Mouse (Mus musculus) G1E (cell line): Measurements from ENCODE around the gene Rbm43.

Source experiments
- CTCF ChIP-seq: IDR thresholded peaks from 2 replicates; pipeline ENCODE4 v1.5.1; 2012; ENCODE audit warnings: low read depth, low read length, inconsistent platforms, mixed read lengths
- GATA1 ChIP-seq: IDR thresholded peaks from 2 replicates; pipeline ENCODE4 v1.6.1; 2012; ENCODE audit warnings: borderline replicate concordance, low read length, inconsistent platforms, mixed read lengths
- GATA2 ChIP-seq: IDR thresholded peaks from 2 replicates; pipeline ENCODE4 v1.6.1; 2012; ENCODE audit warnings: low read depth, low read length, inconsistent platforms, borderline replicate concordance
- POLR2AphosphoS5 ChIP-seq: IDR thresholded peaks from 2 replicates; pipeline ENCODE4 v1.6.1; 2012; ENCODE audit warnings: low read depth, low read length, inconsistent platforms; ENCODE audit not compliant: insufficient replicate concordance
- TAL1 ChIP-seq: conservative IDR thresholded peaks from 2 replicates; pipeline ENCODE4 v1.6.1; 2012; ENCODE audit warnings: low read depth, low read length, inconsistent platforms, mixed read lengths

DNA sequence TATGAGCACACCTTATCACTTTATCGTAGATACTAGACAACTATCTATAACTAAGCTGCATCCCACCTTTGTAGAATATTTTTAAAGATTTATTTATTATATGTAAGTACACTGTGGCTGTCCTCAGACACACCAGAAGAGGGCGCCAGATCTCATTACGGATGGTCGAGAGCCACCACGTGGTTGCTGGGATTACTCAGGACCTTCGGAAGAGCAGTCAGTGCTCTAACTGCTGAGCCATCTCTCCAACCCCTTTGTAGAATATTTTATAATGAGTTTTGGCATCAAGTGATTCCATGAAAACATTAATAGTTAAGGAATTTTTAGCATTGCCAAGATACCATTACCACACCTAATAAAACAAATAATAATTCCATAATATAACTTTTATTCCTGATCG is 20.4 kb downstream of the Rbm43 start:
- TF ChIP-seq GATA1: no peak
- TF ChIP-seq CTCF: no peak
- no peak for TF ChIP-seq POLR2AphosphoS5
- no peak for TF ChIP-seq GATA2
- no peak for TF ChIP-seq TAL1
